Mouse (Mus musculus): ENCODE measurements around the gene Lrrc27. TPM values are rescaled to one million over a fixed set of nuclear protein-coding genes. Genes with fewer than 3 reads are reported as not detected.

Gene Lrrc27
- polyA plus RNA-seq, 1 experiment from 2014 or later = 5.1 TPM

DNA sequence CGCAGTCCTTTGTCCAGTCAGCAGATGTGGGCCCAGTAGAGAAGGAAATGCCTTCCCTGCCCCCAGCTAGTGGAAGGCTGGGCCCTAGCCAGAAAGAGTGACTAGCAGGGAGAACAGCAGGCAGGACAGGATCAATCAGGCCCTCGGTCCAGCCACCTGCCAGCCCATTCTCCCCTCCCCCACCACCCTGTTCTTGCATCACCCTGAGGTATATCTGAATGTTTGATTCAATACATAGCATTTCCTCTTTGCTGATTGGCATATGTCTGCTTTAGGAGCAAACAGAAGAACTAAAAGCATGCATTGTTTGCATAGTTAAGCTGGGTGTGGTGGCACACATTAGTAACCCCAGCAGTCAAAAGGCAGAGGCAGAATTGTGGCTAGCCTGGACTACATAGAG is 68.4 kb downstream of the Lrrc27 start:
- no peak overlapping the region for H3K27ac ChIP-seq (ENCODE audit: low read depth, low read length)
- 41% methylated on average over 2 of the region's 2 CpGs for WGBS
- no peaks in the 10 kb centered on the region for H3K9me3 ChIP-seq (ENCODE audit: control insufficient read depth, low read length)
- ATAC-seq (ENCODE audit: insufficient read depth, low FRiP score, low TSS enrichment) (no peak), DNase-seq (ENCODE audit: low spot score) (no peak)
- no peak overlapping the region for H3K4me3 ChIP-seq (ENCODE audit: low read depth, low read length)
- no peak overlapping the region for H3K9ac ChIP-seq (ENCODE audit: low read length)
- no peak overlapping the region for H3K4me2 ChIP-seq (ENCODE audit: low read depth)
- no peaks in the 10 kb centered on the region for H3K4me1 ChIP-seq (ENCODE audit: control insufficient read depth, insufficient read depth, low read length)
- H3K36me3 ChIP-seq (ENCODE audit: control insufficient read depth, insufficient read depth, low read length) = no peaks in the 10 kb centered on the region
- H3K27me3 ChIP-seq (ENCODE audit: control insufficient read depth, insufficient read depth, low read length) = no peaks in the 10 kb centered on the region

- no peak overlapping the region for H3K4me3 ChIP-seq (ENCODE audit: low read depth, low read length)
- H3K4me2 ChIP-seq (ENCODE audit: low read depth) = no peak overlapping the region
- no peaks in the 10 kb centered on the region for H3K36me3 ChIP-seq (ENCODE audit: control insufficient read depth, insufficient read depth, low read length)
- H3K9me3 ChIP-seq (ENCODE audit: control insufficient read depth, low read length) = no peaks in the 10 kb centered on the region
- no peaks in the 10 kb centered on the region for H3K4me1 ChIP-seq (ENCODE audit: control insufficient read depth, insufficient read depth, low read length)
- H3K27me3 ChIP-seq (ENCODE audit: control insufficient read depth, insufficient read depth, low read length) = no peaks in the 10 kb centered on the region
- ATAC-seq (ENCODE audit: insufficient read depth, low FRiP score, low TSS enrichment) (no peak), DNase-seq (ENCODE audit: low spot score) (no peak)
- 65% methylated on average over 3 of the region's 3 CpGs for WGBS
- H3K9ac ChIP-seq (ENCODE audit: low read length) = no peak overlapping the region
- no peak overlapping the region for H3K27ac ChIP-seq (ENCODE audit: low read depth, low read length)
Observed at GRCm38 (mm10) chr7:139282037-139282436, 69.2 kb downstream of the Lrrc27 start.

DNA sequence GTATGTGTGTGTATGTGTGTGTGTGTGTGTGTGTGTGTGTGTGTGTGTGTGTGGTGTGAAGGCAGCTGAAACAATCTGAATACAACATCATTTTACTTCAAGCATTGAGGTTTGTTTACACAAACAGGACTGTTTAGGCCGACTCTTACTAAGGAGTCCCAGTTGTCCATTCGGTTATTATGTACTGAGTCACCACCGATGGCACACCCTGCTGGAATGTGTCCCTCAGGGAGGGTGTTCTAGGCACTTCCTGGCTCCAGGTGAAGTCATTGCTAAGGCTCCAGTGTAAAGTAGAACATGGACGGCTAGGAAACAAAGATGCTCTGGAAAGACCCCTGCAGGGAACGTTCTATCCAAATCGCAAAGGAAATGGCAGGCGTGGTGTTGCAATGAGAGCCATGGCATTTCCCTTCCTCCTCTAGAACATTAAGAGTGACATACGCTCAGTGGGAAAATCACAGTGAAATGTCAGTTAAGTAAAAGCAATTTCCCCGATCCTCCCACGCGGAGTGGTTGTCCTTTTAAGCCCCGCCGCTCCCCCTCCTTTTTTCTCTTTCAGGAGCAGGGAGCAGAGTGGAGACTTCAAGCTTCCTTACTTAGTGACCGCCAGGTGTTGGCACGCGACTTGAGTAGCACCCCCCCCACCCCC is 72.6 kb downstream of the Lrrc27 start:
- Histone ChIP-seq H3K4me3 (ENCODE audit: low read depth, low read length) (no peak overlapping the region), H3K9ac (ENCODE audit: low read length) (no peak overlapping the region), H3K4me1 (ENCODE audit: control insufficient read depth, insufficient read depth, low read length) (no peaks in the 10 kb centered on the region), H3K36me3 (ENCODE audit: control insufficient read depth, insufficient read depth, low read length) (no peaks in the 10 kb centered on the region), H3K27me3 (ENCODE audit: control insufficient read depth, insufficient read depth, low read length) (no peaks in the 10 kb centered on the region), H3K27ac (ENCODE audit: low read depth, low read length) (no peak overlapping the region), H3K4me2 (ENCODE audit: low read depth) (no peak overlapping the region), H3K9me3 (ENCODE audit: control insufficient read depth, low read length) (no peaks in the 10 kb centered on the region)
- no peak for ATAC-seq (ENCODE audit: insufficient read depth, low FRiP score, low TSS enrichment)
- no peak for DNase-seq (ENCODE audit: low spot score)
- WGBS = 79% methylated on average over 16 of the region's 16 CpGs

DNA sequence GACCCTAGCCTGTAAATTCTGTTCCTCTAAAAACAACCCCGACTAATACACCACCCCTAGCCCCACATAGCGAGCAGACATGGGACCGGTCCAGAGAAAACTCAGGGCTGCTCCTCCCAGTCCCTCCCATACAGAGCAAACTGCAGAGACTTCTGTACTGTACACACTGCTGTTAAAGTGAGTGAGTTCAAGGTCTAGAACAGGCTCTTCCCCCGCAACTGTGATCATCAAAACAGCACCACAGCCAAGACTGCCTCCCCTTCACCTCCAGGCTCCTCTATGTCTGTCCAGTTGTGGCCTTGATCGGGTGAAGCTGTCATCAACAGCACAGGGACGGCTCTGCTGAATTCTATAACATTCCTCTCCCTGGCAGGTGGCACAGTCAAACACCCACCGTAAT is 75.8 kb downstream of the Lrrc27 start:
- Histone ChIP-seq H3K27ac (ENCODE audit: low read depth, low read length) (no peak overlapping the region), H3K9me3 (ENCODE audit: control insufficient read depth, low read length) (no peaks in the 10 kb centered on the region), H3K4me3 (ENCODE audit: low read depth, low read length) (no peak overlapping the region), H3K4me1 (ENCODE audit: control insufficient read depth, insufficient read depth, low read length) (no peaks in the 10 kb centered on the region), H3K27me3 (ENCODE audit: control insufficient read depth, insufficient read depth, low read length) (no peaks in the 10 kb centered on the region), H3K4me2 (ENCODE audit: low read depth) (no peak overlapping the region), H3K9ac (ENCODE audit: low read length) (no peak overlapping the region), H3K36me3 (ENCODE audit: control insufficient read depth, insufficient read depth, low read length) (no peaks in the 10 kb centered on the region)
- no peak for ATAC-seq (ENCODE audit: insufficient read depth, low FRiP score, low TSS enrichment)
- 79% methylated on average over 7 of the region's 7 CpGs for WGBS
- no peak for DNase-seq (ENCODE audit: low spot score)

Other genes with a start within 250 kb of the Lrrc27 start
- 295 and 318 TPM in 2 replicates for gene Dpysl4, start 127.0 kb upstream of the Lrrc27 start, polyA plus RNA-seq (2014; fragmentation: Nextera tagmentation; extraction: Ambion mirVana)
- gene Stk32c, start 319 bp downstream of the Lrrc27 start, polyA plus RNA-seq (2014; fragmentation: Nextera tagmentation; extraction: Ambion mirVana) = 0.46 and 1.1 TPM in 2 replicates
- gene Pwwp2b, start 35.5 kb downstream of the Lrrc27 start, polyA plus RNA-seq (2014; fragmentation: Nextera tagmentation; extraction: Ambion mirVana) = 4.2 and 4.7 TPM in 2 replicates
- 27.4 and 28.4 TPM in 2 replicates for gene Inpp5a, start 176.1 kb downstream of the Lrrc27 start, polyA plus RNA-seq (2014; fragmentation: Nextera tagmentation; extraction: Ambion mirVana)